Mouse (Mus musculus) v-Abl transformed pro-B cells (cell line): ENCODE measurements around the gene Tmem206.

Source experiments
- in situ Hi-C, 2 experiments: fragments of 400-800 bp; cut with MboI; formaldehyde crosslinking; loops; one replicate each; pipeline ENCODE4 v1.15.1; 2025; ENCODE audit not compliant: unreplicated experiment in 2 of 2

The Tmem206 gene

DNA sequence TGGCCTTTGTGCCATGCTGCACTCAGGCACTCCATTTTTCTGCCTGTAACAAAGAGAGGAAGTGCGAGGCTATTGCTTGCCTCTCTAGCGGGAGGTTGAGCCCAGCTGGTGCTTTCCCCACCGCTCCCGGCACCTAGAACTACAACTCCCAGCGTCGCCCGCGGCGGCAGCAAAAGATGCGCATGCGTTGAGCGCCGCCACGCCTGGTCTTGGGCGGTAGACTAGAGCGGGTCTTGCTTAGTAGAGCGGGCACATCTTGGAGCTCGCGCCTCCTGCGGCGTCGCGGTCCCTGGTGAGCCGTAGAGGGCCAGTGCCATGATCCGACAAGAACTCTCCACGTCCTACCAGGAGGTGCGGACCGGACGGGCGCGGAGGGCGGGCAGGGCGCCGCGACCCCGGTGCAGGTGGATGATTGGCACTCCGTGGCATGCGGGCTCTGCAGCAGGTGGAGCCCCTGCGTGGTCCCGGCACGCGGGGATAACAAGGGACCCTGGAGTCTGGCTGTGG lies at the start of gene Tmem206:
Gene Tmem206, plus strand, starts transcription at position 187 of the 507 bp plus-strand sequence.
- in situ Hi-C loops = no loop called here

DNA sequence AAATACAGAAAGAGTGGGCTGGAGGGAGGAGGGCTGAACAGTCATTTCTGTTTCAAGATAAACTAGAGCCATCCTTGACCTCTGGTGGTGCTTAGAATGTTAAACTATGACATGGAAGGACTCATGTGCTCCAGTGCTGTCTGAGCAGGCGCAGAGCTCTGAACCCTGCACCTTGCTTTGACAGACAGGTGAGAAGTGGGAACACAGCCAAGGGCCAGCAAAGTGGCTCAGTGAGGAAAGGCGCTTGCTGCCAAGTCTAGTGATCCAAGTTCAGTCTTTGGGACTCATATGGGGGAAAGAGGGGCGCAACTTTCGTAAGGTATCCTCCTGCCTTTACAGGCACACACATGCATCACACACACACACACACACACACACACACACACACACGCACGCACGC lies 49.5 kb upstream of the Tmem206 start:
- in situ Hi-C loops = loop anchor here in 1 of 2 experiments (10.0 to 25.0 kb wide), 2 partner anchors 91 to 439 kb away; no protein-coding TSS in a partner anchor

DNA sequence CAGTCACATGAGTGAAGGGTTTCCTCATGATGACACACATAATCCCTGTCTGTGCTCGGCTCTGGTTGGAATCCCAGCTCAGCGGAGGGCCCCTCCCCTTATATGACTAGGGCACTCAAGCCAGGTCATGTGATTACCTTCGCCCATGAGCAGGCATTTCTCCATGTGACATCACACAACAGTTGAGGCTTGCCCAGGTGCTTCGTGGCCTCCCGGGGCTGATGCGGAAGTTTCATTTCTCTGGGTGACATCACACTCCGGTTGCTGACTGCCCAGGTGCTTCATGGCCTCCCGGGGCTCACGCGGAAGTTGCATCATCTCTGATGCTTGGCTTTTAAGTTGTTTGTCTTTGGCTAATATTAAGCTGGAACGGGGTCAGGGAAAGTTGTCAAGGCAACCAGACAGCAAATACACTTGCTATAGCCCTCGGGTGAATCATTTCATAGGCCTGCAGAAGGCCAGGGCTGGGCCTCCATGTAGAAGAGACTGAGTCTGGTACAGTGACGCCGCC lies 48.1 kb upstream of the Tmem206 start:
- in situ Hi-C loops = loop anchor here in 1 of 2 experiments (10.0 to 25.0 kb wide), 2 partner anchors 93 to 440 kb away; no protein-coding TSS in a partner anchor

DNA sequence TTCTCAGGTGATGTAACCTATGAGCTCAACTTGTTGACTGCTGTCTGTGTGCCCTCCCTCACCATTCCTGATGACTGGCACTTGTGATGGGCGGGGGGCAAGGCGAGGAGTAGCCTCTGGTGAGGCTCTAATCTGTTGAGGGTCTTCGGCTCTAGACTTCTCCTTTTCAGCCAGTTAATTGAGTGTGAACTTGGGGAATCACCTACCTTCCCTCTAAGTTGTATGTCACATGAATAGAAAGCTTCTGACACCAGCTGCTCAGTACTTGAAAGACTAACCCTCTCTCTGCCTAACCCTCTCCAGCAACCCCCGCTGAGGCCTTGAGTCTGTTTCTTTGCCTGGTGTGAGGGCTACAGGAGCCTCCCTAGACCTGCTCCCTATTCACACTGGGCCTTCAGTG lies 47.4 kb upstream of the Tmem206 start:
- in situ Hi-C loops = loop anchor here in 1 of 2 experiments (10.0 to 25.0 kb wide), 2 partner anchors 94 to 441 kb away; no protein-coding TSS in a partner anchor

DNA sequence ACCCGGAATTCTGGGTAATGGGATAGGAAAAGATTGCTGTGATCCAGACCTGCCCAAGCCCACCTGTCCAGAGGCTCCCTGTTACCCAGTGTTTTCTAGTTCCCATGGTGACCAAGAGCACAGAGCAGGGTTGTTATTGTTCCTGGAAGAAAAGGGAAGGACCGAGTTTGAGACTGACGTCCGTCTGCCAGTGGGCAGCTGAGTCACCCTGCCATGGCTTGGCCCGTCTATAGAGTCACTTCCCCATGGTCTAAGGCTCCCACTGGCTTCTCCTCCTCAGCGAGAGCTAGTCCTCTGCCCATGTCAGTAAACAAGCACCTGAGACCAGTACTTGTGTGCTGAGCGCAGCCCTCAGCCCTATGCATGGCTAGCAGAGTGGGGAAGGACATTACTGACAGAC lies 44.5 kb upstream of the Tmem206 start:
- in situ Hi-C loops = loop anchor here (5.0 to 25.0 kb wide), 4 partner anchors 99 to 446 kb away; no protein-coding TSS in a partner anchor

DNA sequence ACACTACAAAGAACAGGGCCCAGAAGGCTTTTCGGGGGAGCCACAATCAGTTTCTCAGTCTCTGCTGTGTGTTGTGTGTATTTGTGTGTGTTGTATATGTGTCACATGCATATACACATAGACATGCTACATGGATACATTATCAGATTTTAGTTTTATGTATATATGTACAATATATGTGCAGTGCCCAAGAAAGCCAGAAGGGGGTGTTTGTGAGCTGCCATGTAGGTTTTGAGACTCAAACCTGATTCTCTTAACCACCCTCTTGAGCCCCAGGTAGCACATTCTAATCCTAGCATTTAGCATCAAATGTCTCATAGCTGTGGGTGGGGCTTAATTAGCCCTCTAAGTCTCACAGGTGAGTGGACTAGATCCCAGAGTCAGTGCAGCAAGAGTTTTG lies 43.4 kb upstream of the Tmem206 start:
- in situ Hi-C loops = loop anchor here (5.0 to 25.0 kb wide), 4 partner anchors 100 to 448 kb away; no protein-coding TSS in a partner anchor

DNA sequence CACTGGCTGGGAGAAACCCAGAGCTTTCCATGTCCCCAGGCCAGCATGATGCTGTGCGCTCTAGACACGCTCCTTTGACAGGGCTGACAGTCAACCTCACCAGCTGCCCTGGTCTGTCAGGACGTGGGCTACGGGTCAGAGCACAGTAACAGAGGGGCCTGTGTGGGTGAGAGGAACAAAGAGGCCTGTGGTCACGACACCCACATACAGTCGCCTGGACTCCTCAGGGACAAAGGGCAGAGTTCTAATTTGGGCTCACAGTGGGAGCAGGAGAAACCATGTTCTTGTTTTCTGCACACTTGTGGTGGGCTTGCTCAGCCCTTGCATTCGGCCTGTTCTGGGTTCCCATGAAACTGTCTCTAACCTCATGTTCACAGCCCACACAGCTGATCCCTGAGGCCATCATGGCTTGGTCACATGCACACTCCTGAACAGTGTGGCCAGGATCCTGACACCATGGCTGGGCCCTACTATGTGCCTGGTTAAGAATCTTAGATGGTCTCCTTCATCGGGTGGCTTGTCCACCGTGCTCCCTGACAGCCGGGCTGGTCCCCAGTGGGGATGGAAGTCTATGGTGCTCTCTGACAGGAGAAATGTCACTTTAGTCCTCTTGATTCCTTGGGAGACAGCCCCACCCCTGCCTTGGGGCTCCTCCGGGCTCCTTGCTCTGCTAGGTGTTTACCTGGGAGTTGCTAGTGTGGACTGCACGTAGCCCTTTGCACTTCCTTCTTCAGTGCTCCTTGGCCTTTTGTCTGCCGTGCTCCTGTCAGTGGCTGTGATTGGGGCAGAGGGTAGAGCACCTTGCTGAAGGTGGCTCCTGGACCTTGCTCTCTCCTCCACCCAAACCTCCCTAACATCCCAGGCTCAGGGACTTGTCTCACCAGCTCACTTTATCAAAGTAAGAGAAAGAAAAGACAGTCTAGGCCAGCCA lies 42.3 kb upstream of the Tmem206 start:
- in situ Hi-C loops = loop anchor here (5.0 to 25.0 kb wide), 4 partner anchors 101 to 449 kb away; no protein-coding TSS in a partner anchor

DNA sequence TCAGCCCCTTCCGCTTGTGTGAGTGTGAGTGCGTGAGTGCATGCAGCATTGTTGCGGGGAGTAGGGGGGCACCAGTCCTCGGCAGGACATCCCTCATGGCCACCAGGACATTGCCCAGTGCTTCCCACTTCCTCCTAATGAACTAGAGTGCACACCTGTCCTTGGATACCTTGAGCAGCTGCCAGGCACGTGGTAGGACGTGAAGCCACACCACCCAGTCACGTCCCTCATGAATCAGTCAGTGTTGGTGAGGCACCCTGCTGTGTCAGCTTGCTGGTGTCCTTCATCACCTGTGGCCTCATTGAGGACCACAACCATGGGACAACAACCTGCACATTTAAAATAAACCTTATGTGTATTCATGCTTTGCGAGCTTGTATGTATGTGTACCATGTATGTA lies 41.2 kb upstream of the Tmem206 start:
- in situ Hi-C loops = loop anchor here (5.0 to 25.0 kb wide), 4 partner anchors 102 to 450 kb away; no protein-coding TSS in a partner anchor

DNA sequence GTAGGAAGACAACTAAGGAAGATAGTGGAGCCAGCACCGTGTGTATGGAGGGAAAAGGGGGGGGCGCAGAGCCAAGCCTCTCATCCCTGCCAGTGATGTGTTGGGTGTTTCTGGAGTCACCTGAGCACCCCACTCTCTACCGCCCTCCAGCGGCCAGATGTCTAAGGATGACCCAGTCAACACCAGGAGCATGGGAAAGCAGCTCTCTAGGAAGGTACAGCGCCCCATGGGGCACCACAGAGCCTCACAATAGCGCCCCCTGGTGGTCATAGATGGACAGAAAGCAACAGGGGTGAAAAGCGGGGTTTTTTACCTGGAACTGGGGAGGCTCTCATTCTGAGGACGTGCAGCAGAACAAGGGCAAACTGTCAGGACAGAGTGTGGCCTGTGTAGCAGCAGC lies 37.0 kb upstream of the Tmem206 start:
- in situ Hi-C loops = loop anchor here (5.0 to 25.0 kb wide), 4 partner anchors 346 to 454 kb away; no protein-coding TSS in a partner anchor

DNA sequence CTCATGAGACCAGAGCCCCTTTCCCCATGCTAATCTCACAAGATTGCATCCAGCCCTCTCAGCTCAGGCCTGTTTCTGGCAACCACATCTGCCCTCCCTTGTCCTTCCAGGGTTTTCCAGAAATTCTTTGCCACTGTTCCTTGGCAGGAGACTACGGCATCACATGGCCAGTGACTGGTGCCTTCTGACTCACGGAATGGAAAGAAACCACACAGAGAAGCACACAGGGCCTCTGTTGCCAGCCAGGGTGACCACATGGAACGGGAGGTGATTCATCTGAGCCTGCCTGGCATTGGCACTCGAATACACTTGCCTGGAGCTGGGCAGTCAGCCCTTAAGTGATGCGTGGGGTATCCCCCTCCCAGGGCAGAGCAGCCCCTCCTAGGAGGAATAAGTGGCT lies 33.4 kb upstream of the Tmem206 start:
- in situ Hi-C loops = loop anchor here in 1 of 2 experiments (10.0 to 25.0 kb wide), 2 partner anchors 455 to 1412 kb away; no protein-coding TSS in a partner anchor

DNA sequence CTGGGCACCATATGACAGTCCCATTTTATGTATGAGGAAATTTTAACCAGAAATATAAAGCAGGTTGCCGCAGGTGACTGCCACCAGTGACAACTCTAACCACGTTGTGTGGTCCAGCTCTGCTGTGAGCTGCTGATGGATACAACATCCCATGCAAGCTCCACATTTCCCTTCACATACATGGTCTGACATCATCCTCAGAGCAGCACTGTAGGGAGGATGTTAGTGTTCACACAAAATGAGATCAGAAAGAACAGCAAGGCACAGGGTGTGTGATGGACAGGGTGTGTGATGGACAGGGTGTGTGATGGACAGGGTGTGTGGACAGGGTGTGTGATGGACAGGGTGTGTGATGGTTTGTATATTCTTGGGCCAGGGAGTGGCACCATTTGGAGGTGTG lies 32.7 kb upstream of the Tmem206 start:
- in situ Hi-C loops = loop anchor here in 1 of 2 experiments (10.0 to 25.0 kb wide), 2 partner anchors 456 to 1412 kb away; no protein-coding TSS in a partner anchor

DNA sequence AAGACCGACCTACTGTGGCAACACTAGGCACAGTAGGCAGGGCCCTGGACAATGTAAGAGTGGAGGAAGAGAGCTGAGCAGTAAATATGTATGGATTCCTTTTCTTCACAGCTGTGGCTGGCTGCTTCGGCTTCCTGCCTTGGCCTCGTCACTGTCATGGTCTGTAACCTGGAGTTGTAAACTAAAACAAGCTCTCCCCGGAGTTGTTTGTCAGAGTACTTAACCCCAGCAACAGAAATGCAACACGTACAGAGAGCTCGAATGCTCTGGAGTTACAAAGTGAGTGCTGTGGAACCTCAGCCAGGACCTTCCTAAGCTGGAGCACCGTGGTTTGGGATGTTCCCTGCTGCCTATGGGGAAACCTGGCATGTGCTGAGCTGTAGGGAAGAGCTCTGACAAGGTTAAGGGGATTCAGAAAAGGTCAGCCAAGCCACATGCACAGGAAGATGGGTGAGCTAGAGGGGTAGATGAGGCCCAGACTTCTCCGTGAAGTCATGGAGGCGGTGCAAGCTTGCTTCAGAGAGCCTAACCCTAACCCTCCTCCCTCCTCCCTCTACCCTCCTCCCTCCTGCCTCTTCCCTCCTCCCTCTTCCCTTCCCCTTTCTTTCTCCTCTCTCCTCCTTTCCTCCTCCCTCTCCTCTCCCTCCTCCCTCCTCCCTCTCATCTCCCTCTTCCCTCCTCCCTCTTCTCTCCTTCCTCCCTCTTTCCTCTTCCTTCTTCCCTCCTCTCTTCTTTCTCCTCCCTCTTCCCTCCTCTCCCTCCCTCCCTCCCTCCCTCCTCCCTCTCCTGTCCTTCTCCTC lies 31.5 kb upstream of the Tmem206 start:
- in situ Hi-C loops = loop anchor here in 1 of 2 experiments (10.0 to 25.0 kb wide), 2 partner anchors 457 to 1411 kb away; no protein-coding TSS in a partner anchor

DNA sequence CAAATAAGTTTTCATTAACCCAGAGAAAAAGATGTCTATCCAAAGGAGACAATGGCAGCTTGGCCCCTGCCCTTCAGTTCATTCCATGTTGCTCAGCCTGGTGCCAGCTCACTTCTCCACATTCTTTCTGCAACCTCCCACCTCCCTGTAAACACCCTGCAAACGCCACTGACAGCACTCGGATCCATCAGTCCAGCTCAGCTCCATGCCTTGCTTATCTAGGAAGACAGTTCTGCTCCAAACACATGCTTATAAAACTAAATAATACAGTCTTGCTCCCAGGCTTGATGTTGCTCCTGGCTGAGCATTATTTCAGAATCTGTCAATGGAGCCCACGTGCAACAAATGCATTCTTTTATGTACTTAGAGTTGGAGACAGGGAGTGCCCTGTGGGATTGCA lies 29.9 kb upstream of the Tmem206 start:
- in situ Hi-C loops = loop anchor here in 1 of 2 experiments (5.0 to 25.0 kb wide), 3 partner anchors 458 to 1409 kb away; no protein-coding TSS in a partner anchor

DNA sequence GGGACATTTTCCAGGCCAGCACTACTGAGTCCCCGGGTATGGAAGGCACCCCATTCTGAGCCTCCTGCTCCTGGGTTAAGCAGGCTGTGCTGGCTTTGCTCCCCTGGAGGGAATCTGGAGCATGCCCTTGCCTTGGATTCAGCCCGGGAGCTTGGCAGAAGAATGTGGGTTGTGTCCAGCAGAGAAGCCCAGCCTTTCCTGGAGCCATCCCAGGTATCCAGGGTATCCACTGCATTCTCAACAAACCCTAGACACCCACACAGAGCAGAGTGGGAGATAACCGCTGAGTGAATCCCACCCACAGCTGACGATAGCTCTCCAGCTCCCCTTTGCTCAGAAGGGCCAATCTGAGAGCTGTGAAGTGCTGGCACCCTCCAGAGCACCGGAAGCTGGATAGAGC lies 29.3 kb upstream of the Tmem206 start:
- in situ Hi-C loops = loop anchor here in 1 of 2 experiments (5.0 to 25.0 kb wide), 3 partner anchors 459 to 1408 kb away; no protein-coding TSS in a partner anchor

DNA sequence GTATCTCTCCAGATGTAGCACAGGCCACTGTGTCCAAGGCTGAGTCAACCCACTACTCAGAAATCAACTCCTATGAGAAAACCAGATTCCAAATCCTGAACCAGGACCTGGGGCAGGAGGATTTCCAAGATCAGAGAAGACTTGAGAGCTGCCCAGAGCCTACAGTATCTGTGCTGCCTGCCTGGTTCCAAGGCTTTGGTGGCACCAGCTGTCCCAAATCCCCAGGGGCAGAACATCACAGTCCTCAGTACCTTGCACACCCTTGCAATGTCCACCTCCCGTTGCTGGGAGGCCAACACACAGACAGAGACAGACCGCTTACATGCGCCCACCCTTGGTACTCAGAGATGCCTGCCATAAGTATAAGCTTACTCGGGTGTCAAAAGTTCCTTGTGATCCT lies 27.4 kb upstream of the Tmem206 start:
- in situ Hi-C loops = loop anchor here in 1 of 2 experiments (5.0 to 25.0 kb wide), 3 partner anchors 461 to 1406 kb away; no protein-coding TSS in a partner anchor

DNA sequence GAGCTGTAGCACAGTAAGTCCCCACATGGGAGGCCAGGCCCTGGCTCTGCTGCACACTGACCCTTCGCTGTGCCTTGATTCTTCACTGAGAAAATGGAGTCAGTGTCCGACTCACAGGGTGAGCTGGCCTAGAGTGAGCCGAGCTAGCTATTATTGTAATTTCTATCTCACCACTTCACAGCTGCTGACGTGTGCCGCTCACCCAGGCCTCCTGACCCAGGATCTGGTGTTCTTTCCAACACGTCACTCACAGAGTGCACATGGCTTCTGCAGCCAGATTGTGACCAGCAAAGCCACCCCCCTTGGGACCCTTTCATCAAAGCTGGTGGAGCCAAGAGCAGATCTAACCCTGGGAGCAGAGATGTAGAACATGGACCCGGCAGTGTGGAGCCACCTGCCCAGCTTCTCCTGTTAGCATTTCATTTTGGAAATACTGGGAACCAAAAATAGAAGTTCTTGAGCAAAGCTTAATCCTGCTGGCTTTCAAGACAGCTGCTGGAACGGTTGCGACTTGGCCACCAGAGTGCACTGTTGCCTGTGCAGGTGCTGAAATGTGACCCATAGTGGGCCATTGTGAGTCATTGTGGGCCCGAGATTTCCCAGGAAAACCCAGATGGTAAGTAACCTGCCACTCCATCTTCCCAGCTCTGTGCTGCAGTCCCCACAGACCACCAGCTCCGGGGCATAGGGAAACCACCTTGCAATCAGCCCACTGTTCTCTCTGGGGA lies 26.3 kb upstream of the Tmem206 start:
- in situ Hi-C loops = loop anchor here in 1 of 2 experiments (5.0 to 25.0 kb wide), 3 partner anchors 462 to 1405 kb away; no protein-coding TSS in a partner anchor

DNA sequence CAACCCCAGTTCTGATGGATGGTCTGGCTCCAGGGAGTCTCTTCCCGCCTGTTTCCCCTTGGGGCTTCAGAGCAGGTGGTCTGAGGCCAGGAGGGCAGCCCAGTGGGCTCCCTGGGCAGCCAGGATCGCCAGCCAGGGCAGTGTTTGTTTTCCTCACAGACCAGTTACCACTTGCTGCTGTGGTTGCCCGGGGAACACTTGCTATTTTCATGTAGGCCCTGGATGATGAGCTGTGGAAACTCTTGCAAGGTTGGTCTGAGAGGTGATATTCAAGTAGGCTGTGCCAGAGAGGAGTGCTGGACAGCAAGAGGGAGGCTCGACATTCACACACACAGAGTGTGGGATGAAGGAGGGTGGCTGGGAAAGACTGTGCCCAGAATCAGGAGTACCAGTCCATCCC lies 23.8 kb upstream of the Tmem206 start:
- in situ Hi-C loops = loop anchor here (5.0 to 10.0 kb wide), 2 partner anchors 263 to 510 kb away; no protein-coding TSS in a partner anchor

DNA sequence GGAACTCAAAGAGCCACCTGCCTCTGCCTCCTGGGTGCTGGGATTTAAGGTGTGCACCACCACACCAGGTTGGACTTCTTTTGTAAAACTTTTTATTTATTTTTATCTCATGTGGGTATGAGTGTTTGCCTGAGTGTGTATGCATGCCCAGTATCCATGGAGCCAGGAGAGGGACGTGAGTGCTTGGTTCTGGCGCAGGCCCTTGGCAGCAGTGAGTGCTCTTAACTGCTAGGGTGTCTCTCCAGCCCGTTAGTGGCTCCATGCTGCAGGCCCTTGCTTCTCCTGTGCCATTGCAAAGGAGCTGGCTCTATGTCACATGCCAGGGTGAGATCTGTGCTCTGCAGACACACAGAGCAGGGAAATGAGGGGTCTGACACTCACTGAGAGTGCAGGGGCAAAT lies 22.0 kb upstream of the Tmem206 start:
- in situ Hi-C loops = loop anchor here (5.0 to 10.0 kb wide), 2 partner anchors 261 to 509 kb away; no protein-coding TSS in a partner anchor

DNA sequence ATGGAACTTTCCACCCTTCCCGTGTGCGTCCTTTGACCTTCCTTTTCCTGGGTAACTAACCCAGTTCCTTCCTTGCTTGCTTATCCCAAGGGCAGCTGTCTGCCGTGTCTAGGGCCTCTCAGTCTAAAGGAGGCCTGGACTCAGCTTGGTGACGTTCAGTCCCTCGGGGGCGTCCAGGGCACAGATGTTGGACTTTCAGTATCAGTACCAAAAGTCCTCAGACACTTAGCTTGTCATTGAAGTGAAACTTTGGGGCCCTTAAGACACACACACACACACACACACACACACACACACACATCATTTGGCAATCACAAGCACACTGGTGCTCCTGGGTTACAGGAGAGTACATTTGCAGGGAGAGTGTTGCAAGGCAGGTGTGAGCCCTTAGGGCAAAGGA lies 21.5 kb upstream of the Tmem206 start:
- in situ Hi-C loops = loop anchor here (5.0 to 10.0 kb wide), 2 partner anchors 261 to 508 kb away; no protein-coding TSS in a partner anchor
